Mouse (Mus musculus): ENCODE results near the gene Alg12.

Gene Alg12

DNA sequence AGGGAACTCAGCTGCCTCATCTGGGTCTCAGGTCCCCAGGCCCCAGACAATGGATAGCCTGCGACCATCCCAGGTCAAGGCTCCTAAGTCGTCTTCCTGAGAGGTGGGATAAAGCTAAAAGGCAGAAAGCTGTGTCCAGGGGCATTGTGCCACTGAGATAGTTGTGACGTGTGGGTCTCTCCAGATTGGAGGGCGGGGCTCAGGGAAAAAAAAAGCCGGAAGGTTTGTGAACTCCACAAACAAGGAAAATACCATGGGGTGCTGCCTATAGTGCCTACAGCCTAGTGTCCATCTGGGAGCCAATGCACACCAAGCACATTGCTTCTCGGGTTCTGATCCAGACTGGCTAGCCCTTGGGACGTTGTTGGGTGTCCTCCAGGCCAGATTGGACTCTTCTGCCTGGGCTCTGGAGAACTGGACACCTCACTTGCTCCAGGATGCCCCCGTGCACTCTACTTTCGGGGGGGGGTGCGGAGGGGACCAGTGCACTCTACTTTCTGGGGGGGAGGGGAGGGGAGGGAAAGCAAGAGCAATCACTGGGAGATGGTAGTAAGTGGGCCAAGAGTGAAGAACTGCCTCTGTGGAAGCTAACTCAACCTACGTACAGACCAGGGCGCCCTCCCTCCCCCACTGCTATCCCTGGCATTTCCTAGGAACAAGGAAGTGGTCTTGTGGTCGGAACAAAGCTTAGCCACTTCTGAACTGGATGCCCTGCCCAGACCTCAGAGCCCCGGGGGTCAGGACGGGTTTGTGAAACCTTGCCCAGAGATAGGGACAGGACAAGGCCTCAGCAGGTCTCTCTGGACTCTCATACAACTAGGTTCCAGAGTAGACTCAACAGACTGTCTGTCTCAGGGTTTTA is 36.1 kb upstream of the Alg12 start:
- DNase-seq (ENCODE audit: low spot score), result no peak

DNA sequence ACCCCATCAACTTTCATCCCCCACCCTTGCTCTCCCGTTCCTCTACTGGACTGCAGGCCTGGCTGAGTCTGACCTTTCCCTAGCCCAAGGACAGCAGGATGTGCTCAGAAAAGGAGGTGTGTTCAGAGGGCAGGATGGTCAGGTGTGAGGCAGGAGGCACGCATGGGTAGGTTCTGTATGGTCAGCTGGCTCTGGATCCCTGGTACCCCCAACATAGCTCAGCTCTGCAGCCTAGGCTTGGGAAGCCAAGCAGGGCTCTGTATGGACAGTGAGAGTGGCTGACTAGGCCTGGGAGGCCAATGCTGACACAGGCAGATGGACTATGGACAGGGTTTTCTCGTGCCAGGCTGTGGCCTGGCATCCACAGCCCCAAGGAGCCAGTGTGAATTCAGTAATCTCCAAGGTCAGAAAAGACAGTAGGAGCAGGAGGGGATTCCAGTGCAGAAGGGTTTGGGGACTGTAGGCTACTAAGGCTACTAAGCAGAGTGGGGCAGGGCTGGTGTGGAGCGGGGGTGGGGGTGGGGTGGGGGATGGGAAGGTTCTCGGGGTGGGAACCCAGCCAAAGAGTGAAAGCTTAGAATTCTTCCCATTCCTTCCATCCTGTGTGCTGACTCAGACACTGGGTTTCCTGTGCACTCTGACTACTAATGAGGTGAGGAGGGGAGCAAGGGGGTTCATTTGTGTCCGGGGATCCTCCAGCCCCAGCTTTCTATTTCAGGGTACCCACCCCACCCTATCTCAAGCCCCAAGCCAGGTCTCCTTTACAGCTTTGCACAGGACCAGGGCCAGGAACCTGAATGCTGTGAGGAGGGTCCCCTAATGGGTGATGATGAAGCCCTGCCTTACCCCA is 35.2 kb upstream of the Alg12 start:
- no peak for DNase-seq (ENCODE audit: low spot score)

DNA sequence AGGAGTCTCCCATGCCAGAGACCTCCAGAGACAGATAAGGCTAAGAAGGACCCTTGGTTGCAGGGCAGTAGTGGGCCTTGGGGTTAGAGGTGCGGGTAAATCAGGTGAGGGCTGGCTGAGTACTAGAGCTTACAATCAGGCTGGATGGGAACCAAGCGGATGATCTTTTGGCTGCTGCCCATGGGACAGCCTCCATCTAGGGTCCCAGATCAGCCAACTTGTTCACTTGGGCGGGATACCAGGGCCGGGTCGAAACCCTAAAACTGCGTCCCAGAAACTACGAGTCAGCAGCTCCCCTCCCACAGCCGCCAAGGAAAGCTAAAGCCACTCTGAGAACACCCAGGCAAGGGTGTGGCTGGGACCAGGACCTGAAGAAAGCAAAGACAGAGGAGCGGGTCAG is 34.0 kb upstream of the Alg12 start:
- no peak for DNase-seq (ENCODE audit: low spot score)

DNA sequence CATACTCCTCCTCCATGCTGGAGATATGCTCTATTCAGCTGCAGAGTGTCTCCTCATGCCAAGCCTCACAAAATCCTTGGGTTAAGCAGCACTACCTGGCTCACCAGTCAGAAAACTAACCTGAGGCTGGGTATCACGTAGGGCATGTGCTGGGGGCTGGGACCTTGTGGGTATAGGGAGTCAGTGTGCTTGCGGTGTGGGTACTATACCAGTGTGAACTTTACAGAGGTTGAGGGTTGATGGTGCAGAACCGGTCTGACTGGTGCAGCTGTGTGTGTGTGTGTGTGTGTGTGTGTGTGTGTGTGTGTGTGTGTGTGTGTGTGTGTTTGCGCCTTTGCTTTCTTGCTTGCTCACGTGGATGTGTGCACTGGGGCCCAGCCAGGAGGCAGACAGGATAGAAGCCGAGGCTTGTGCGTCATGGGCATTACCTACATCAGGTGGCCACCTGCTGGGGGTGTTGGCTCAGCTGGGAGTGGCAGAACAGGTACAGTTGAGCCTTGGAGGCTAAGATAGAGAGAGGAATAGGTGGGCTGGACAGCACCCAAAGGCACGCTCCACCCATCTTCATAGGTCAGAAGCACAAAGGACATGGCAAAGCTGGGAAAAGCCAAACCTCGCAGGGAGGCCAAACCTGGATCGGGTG is 32.5 kb upstream of the Alg12 start:
- DNase-seq (ENCODE audit: low spot score), result no peak

DNA sequence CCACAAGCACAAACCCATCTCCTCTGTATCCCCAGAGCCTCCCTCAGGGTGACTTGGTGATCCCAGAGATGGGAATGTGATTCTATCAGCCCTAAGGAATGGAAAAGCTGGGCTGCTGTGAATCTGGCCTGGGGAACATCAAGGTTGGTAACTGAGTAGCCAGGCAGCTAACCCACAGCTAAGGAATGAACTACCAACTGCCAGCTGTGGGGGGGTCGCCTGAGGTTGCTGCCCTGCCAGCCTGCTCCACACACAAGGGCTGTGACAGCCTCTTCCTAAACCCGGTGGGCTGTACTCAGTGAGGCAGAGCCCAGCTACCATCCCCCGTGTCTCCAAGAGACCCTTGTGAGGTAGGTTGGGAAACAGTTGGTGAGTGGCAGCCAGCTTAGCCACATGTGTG is 32.0 kb upstream of the Alg12 start:
- no peak for DNase-seq (ENCODE audit: low spot score)

DNA sequence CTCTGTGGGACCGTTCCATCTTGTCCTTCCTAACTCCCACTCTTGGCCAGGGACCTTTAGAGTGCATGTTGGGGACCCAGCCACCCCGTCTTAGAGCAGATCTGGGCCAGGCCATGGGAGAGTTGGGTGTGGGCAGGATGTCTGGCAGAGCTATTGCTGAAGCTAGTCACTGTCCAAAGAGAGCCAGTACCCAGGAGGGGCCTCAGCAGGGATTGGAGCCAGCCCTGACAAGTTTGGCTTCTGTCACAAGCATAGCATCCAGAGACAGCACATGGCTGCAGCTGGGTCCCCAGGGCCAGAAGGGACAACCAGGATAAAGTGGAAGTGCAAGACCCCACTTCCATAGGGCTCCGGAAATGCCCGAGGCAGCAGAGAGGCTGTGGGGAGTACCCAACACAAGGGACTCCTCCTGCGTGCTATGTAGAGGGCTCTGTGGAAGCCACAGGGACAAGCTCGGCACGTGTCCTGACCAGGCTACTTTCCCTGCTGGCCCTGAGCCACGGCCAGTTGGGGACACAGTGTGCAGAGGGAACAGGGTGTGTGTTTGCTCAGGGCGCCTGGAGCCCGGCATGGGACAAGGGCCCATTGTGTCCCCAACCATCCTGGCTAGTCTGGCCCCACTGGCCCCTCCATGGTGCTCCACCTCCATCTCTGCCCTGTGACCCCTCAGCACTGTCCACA is 31.2 kb upstream of the Alg12 start:
- DNase-seq (ENCODE audit: low spot score), result peak; percentile 88

DNA sequence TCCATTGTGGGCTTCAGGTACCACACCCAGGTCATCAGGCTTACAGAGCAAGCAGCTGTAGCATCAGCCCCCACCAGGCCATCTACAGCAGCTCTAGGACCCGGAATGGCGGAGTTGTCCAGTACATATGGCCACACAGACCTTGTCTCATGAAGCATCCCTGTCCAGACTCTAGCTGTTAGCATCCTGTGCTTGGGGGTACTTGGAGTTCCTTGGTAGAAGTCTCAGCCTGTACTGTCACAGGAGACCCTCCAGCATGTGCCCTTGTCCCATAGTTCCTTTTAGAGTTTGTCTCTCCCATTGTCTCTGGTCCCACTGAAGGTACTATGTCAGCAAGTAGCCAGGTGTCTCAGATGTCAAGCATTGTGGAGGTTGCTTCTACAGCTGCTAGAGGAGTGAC is 30.5 kb upstream of the Alg12 start:
- no peak for DNase-seq (ENCODE audit: low spot score)

DNA sequence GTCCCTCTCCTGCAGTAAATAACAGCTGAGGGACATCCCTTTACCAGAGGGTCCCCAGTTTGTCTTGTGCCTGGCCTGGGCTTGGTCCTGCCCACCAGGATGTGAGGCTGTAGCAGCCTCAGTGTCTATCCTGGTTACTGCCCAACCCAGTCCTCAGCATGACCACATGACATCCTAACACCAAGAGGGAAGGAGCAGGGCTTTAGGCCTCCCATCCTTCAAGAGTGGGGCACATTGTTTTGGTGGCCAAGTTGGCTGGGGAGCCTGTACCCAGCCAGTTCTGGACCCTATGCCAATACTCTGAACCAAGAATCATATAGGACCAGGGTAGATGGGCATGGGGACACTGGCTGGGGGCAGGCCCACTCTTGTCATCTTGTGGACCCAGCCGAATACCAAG is 29.5 kb upstream of the Alg12 start:
- DNase-seq (ENCODE audit: low spot score), result no peak

DNA sequence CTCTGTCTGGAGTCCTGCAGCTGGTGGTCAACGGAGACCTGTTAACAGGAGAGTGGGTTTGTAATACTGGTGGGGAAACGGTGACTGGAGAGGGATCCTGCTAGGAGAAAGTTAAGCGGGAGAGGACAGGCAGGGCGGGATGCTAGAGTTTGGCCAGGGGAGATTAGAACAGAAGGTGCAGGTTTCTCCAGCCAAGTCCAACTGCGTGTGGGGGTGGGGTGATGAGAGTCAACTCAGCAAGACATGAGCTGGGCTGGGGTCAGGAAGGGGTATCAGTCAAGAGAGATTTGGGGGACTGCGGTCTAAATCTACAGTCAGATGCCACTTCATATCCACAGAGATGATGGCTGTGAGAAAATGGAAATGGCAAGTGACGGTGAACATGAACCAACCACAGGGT is 25.8 kb upstream of the Alg12 start:
- no peak for DNase-seq (ENCODE audit: low spot score)

DNA sequence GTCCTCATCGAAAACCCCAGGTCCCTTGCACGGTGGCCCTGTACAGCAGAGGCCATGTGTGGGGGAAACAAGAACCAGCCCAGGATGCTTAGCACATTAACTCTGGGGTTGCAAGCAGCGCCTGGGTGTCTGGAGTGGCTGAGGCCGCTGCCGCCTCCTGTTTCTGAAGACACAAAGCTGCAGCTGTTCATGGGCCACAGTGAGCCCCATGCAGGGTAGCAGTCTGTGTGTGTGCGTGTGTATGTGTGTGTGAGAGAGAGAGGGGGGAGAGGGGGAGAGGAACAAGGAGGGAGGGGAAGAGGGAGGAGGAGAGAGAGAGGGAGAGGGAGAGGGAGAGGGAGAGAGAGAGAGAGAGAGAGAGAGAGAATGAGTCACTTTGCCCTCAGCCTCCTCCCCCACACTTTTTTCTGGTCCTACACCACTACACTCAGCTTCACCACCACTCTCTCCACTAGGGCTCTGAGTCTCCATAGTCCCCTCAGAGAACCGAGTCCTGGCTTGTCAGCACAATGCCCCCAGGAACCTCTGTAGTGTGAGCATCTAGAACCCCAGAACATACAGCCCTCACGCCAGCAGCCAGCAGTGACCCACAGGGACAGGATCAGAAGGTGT is 24.5 kb upstream of the Alg12 start:
- DNase-seq (ENCODE audit: low spot score), result no peak

DNA sequence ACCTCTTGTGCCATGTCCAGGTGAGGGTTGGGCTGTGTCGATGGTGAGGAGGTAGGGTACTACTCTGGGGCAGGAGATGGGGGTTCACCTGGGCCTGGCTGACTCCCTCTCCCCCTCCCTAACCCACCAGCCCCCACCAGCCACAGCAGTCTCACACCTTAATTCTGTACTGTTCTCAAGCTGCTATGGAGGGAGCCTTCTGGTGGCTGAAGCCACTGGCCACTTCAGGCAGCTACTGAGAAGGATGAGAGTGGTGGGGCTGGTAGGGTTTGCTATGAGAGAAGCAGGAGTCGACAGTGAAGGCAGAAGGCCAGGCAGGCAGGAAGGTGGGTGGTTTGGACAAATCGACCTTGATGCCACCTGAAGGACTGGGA is 23.2 kb upstream of the Alg12 start:
- DNase-seq (ENCODE audit: low spot score), result no peak

DNA sequence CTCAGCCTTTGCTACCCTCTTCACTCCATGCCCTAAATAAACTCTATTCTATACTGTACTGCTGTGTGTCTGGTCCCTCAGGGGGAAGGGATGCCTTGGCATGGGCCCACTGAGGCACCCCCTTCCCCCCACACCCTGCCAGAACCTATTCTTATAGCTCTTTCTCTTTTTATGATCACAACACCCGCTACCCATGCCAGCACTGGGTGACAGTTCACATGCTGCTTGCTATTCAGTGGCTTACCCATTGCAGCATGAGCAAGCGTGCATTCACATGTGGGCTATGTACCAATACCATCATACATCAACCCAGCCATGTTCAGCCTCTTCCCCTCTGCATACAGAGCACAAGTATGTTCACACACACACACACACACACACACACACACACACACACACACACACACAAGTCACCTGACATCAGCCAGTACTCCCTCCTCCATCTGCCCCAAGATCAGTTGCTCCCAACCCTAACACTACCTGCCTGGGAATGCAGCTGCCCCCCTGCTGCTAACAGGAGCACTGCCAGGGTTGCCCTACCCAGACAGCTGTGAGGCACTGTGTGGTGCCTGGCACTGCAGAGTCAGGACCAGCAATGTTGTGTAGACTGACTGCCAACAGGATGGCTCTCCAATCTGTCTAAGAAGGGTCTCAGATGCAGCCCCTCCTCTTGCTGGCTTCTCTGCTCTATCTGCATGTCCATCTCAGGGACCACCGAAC is 22.6 kb upstream of the Alg12 start:
- no peak for DNase-seq (ENCODE audit: low spot score)

DNA sequence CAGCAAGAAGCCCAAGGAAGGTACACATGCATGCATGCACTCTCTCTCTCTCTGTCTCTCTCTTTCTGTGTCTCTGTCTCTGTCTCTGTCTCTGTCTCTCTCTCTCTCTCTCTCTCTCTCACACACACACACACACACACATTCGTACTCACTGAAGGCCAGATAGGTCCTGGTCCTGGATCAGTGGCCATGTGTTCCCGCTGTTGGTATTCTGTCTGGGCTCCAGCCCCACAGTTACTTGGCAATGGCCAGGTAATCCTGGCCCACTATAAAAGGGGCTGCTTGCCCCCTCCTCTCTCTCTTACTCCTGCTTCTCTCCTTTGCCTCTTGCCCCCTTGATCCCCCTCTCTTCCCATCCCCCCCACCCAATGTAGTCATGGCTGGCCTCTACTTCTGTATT is 22.0 kb upstream of the Alg12 start:
- no peak for DNase-seq (ENCODE audit: low spot score)

DNA sequence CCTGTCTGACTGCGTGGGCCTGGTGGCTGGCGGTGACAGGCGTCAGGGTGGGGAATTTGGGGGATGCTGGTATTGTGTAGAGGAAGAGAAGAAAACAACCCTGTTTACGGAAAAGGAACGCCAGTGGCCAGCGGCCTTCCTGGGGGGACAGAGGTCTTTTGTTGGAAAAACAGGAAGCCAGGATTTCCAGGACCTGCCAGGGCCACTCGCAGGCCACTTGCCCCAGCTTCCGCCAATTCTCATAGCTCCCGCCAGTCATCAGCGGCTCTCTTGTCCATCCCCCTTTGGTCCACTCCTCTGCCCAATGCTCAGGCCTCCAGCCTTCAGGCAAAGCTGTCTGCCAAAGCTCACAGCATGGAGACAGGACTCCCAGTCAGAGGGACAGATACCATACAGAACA is 21.0 kb upstream of the Alg12 start:
- DNase-seq (ENCODE audit: low spot score), result no peak

DNA sequence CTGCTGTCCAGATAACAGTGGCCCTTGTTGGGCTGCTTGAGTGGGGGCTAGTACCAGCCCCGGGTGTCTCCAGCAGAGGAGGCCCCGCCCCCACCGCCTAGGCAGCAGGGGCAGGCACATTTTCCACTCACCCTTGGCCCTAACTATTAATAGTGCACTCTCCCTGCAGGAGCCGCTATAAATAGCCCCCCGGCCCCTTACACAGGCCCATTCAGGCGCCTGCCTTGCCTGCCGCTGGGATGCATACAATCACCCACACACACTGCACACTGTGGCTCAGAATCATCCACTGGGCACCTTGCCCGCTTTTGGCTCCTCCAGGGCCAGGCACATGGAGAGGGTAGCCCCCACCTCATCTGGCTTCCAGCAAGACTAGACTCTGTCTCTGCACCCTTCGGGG is 20.2 kb upstream of the Alg12 start:
- DNase-seq (ENCODE audit: low spot score), result no peak

DNA sequence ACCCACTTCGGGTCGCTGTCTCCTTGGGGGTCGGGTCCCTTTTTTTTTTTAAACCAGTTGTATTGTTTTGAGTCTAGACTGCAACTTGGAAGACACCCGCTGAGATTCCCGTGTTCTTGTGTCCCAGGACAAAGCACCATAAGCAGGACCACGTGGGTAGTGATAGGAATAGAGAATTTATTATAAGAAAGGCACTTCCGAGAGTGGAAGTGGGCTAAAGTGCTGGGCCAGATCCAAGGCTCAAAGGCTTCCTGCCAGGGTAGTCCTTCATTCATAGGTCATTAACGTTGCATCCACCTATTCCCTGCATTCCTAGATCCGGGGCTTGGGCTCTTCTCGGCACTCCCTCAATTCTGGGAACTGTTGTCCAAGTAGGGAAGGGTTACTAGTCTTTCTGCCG is 18.9 kb upstream of the Alg12 start:
- DNase-seq (ENCODE audit: low spot score), result peak; percentile 98

DNA sequence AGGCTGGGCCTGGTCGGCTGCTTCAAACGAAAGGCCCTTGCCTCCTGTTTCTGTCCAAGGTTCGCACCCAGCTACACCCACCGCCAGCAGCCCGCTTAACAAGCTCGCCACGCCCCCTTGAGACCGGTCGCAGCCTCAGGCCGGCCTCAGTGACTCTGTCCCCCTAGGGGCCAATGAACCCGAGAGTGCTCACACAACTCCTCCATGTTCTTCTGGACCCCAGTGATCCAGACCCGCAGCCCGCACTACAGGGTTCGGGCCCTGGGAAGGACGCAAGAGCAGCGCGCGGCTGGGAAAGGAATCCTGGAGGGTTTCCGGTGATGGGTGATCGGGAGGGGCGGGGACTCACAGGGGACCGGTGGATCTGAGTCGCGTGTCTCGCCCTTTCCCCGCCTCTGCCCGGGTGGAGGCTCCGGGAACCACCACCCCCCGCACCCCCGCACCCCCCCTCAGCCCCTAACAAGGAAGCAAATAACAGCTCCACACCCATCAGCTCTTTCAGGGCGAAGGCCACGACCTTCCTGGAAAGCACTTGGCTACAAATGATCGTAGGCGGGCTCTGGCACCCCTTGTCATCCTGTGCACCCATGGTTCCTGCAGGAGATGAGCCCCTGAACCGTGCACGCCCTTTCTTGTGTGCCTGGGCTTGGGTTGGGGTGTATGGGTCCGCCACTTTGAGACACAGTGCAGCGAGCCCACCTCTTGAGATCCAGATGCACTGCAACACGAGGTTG is 18.2 kb upstream of the Alg12 start:
- DNase-seq (ENCODE audit: low spot score), result peak; percentile 93

DNA sequence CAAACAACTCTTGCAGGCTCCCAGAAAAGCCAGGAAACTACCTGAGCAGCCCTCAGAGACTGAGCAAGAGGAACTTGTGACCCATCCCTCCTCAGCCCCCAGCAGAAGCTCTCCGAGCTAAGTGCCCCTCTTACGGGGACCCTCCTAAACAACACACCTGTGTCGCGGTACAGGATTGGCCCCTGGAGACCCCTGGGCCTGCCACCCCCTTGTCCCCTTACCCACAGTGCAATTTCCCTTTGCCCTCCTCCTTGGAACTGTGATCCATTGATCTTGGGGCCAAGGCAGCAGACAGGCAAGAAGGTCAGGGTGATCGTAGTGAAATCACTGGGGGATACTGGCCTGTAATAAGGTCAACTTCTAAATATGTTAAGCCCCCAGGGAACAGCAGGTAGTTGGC is 17.5 kb upstream of the Alg12 start:
- DNase-seq (ENCODE audit: low spot score), result no peak

DNA sequence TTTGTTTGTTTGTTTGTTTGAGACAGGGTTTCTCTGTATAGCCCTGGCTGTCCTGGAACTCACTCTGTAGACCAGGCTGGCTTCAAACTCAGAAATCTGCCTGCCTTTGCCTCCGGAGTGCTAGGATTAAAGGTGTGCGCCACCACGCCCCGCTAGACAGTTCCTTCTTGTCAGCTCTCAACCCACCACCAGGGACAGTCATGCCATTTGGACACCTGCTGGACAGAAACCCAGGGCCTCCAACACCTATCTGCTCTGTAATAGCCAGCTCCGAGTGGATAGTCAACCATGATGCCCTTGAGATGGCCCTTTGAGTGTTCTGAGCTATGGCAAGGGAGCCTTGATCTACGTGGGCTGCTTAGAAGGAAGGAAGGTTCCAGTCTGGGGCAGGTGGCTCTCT is 16.9 kb upstream of the Alg12 start:
- DNase-seq (ENCODE audit: low spot score), result no peak

DNA sequence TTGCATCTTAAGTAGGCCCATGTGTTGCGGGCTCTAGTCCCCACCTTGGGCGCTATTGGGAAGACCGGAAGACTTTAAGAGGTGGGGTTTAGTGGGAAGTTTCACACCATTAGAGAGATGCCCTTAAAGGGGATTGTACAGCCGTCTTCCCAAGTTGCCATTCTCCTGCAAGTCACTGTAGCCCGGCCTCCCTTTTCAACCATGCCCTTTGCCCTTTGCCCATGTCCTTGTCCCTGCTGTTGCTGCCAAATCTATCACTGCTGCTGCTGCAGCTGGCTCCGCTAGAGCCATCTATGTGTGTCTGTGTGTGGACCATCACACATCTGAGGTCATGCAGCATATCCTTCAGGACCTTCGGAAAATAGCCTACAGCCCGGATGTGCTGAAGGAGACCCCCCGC is 13.4 kb upstream of the Alg12 start:
- DNase-seq (ENCODE audit: low spot score), result no peak

DNA sequence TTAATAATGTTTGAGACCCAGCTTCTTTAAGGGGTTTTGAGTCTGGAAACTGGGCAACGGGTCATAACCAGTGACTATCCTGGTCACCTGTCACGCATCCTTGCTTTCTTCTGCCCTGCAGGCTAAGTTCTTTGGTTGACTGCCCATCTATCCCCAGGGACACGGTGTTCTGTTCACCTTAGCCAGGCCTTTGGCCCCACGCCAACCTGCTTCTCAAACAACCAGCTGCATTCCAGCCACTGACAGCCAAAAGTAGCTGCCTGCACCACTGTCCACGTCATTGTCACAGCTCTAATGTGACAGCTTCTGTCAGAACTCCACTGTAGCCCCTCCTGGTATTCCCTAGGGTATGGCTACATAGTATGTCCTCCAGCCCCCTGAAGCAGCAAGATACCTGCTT is 12.4 kb upstream of the Alg12 start:
- DNase-seq (ENCODE audit: low spot score), result no peak
